Mouse (Mus musculus): ENCODE measurements around the gene Meis2.

GRCm38 (mm10) chr2:115822361-115822760 is 243.3 kb downstream of the Meis2 start:
- TF ChIP-seq POLR2A (IDR thresholded peaks at IDR 0.05; ENCODE audit: control insufficient read depth, low read depth, low read length) (no peak), CTCF (IDR thresholded peaks at IDR 0.05; ENCODE audit: control insufficient read depth, insufficient read depth, insufficient replicate concordance, low read depth, low read length) (no peak)
